Mouse (Mus musculus) heart, postnatal 25 days (tissue): ENCODE measurements around the gene Pex6. TPM values are rescaled to one million over a fixed set of nuclear protein-coding genes. Genes with fewer than 3 reads are reported as not detected.
A peak's percentile ranks its signal among the peaks of the same experiment; 100 is the strongest.

Experiments used
- DNase-seq: peaks from one replicate; pipeline ENCODE4 v3.0.0; 2022; ENCODE audit warnings: low spot score
- intact Hi-C: fragments of 180-260 bp; cut with DNase I; formaldehyde crosslinking; loops from one replicate; pipeline ENCODE4 v1.15.1; 2025
- total RNA-seq, 2 experiments: library from RNA; stranded (reverse); gene quantifications; 2 replicates each; pipeline ENCODE4 v1.2.3; 2021

Pex6 gene
- total RNA-seq, 2 experiments from 2014 or later, result 29.9 to 32.2 TPM

GRCm38 (mm10) chr17:46699245-46699644, 12.0 kb upstream of the Pex6 start:
- intact Hi-C loops, result no loop called here
- DNase-seq, result no peak

- intact Hi-C loops, result no loop called here
- DNase-seq, result no peak
Observed at GRCm38 (mm10) chr17:46699912-46700311, 11.4 kb upstream of the Pex6 start.

DNA sequence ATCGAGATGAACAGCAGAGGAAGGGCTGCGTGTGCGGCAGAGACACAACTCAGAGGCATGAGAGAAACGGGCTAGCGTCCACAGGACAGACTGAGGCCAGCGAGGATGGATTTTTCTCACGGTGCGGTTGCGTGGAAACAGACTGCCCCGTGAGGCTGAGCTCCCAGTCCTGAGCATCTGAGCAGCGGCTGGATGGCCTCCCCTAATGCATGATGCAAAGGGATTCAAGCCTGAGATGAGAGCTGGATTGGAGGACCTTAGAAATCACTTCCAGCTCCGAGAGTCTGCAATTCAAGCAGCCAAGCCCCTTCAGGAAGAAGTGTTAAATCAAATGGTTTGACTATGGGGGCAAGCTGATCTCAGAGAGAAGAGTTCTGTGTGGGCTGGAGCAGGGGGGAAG, 9.8 kb upstream of the Pex6 start:
- no peak for DNase-seq
- intact Hi-C loops, result no loop called here

- DNase-seq, result no peak
- intact Hi-C loops, result loop anchor here (2.0 kb wide), 1 partner anchor 17 kb away; no protein-coding TSS in a partner anchor
Observed at GRCm38 (mm10) chr17:46702100-46702499, 9.2 kb upstream of the Pex6 start.

DNA sequence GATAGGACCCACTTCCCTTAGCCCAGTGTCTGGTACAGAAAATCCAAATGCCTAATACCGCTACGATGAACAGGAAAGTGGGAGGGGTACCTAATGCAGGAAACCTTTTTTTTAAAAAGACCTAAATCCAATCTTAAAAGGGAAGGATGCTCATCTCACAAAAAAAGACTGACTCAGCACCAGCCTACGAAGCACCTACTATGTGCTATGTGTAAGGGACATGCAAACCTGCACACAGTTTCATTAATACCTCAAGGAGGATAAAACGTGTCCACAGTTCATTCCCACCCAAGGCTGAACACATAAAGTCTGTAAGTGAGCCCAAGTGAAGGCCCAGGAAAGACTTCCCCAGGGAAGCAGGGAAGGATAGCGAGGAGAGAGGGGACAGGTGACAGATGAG, 8.8 kb upstream of the Pex6 start:
- intact Hi-C loops, result loop anchor here (2.0 kb wide), 1 partner anchor 18 kb away; no protein-coding TSS in a partner anchor
- DNase-seq, result no peak

DNA sequence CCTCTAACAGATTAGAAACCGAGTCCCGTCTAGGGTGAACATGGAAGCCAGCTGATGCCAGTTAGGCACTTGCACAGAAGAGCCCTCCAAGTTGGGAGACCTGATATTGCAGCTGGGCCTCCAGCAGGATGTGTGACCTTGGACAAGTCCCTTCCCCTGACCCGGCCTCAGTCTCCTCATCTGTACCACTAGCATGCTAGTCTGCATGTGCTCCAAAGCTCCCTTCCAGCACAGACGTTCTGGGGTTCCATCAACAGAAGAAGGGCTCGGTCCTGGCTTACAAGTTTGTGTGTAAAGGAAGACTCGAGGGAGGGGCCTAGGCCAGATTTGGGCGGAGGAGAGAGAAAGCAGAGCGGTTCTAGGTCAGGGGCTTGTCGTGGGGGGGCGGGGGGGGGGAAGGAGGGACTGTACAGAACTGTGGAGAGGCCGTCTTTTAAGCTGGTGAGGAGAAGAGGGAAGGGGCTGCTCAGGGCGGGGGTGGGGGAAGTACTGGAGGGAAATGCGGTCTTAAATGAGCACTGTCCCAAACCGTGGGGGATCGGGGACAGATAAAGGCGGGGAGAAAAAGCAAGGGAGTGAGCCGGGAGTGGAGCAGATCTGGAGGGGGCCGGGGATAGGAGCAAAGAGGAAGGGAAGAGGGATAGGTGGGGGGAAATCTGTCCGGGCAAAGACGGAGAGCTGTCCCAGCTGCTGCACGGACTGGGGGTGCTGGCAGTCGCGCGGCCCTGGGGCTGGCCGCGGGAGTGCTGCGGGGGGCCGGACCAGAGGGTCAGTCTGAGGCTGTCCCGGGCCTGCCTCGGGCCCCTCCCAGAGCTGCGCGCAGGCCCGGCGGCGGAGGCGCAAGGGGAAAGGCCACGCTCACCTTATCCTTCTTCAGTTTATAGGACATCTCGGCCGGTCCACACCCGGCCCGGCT, 7.0 kb upstream of the Pex6 start:
- DNase-seq, result no peak
- intact Hi-C loops, result loop anchor here (2.0 kb wide), 1 partner anchor 19 kb away; no protein-coding TSS in a partner anchor

GRCm38 (mm10) chr17:46704887-46705835, 6.1 kb upstream of the Pex6 start, which contains the start of gene Ppp2r5d:
TSS of gene Ppp2r5d (minus strand) at chr17:46705111.
- peak; percentile 96 for DNase-seq
- intact Hi-C loops, result loop anchor here (5.0 kb wide), 1 partner anchor 148 kb away; the partner anchor contains the start of gene Srf

- intact Hi-C loops, result loop anchor here (5.0 kb wide), 1 partner anchor 149 kb away; the partner anchor contains the start of gene Srf
- no peak for DNase-seq
Observed at GRCm38 (mm10) chr17:46706375-46707089, 4.7 kb upstream of the Pex6 start.

DNA sequence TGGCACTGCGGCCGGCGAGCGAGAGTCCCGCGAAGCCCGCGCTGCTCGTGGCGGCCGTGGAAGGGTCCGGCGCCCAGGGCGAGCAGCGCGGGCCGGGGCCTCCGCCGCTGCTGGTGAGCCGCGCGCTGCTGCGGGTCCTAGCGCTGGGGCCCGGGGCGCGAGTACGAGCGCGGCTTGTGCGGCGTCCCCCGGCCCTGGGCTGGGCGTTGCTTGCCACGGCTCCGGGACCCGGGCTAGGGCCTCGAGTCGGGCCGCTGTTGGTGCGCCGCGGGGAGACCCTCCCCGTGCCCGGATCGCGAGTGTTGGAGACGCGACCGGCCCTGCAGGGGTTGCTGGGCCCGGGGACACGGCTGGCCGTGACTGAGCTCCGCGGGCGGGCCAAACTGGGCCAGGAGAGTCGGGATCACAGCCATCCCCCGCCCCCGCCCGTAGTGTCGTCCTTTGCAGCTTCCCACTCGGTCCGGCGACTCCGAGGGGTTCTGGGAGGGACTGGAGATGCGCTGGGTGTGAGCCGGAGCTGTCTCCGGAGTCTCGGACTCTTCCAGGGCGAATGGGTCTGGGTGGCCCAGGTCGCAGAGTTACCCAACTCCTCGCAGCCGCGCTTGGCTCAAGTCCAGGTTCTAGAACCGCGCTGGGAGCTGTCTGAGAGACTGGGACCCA, 479 bp downstream of the Pex6 start:
- intact Hi-C loops, result loop anchor here (2.0 to 5.0 kb wide), 2 partner anchors 65 to 184 kb away; partner anchors contain the start of genes Klc4 and Mrpl2
- DNase-seq, result no peak

- intact Hi-C loops, result loop anchor here (2.0 to 5.0 kb wide), 2 partner anchors 66 to 185 kb away; partner anchors contain the start of genes Klc4 and Mrpl2
- no peak for DNase-seq
Observed at GRCm38 (mm10) chr17:46712442-46712841, 1.2 kb downstream of the Pex6 start.

- DNase-seq, result no peak
- intact Hi-C loops, result loop anchor here (2.0 to 5.0 kb wide), 3 partner anchors 33 to 187 kb away; partner anchors contain the start of genes Klc4, Klhdc3 and Mrpl2
Observed at GRCm38 (mm10) chr17:46713849-46714248, 2.6 kb downstream of the Pex6 start.

DNA sequence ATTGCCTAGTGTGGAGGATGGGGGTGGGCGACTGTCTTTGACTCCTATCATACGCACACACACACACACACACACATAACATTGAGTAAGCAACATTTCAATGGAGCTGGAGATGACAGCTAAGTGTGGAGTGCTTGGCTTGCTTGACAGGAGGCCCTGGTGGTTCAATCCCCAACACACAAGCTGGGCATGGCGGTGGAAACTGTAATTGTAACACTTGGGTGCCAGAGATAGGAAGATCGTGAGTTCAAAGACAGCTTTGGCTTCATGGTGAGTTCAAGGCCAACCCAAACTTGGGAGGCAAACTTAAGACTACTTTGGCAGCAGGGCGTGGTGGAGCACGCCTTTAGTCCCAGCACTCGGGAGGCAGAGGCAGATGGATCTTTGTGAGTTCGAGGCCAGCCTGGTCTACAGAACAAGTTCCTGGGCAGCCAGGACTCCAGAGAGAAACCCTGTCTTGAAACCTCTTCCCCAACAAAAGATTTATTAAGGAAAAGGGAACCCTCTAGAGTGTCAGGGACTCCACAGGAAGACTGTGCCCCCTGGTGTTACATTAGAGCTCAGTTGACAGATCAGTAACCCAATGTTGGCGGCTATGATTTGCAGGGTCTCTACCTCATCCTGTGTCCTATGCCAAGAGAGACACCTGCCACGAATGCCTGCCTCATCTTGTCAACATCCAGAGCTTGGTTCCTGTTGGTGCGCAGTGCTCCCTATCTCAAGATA, 3.7 kb downstream of the Pex6 start:
- DNase-seq, result no peak

GRCm38 (mm10) chr17:46721077-46721476, 9.8 kb downstream of the Pex6 start:
- intact Hi-C loops, result no loop called here

More for the DNA sequence above, 3.7 kb downstream of the Pex6 start:
- intact Hi-C loops, result loop anchor here (2.0 to 5.0 kb wide), 2 partner anchors 34 to 188 kb away; partner anchors contain the start of gene Klhdc3

DNA sequence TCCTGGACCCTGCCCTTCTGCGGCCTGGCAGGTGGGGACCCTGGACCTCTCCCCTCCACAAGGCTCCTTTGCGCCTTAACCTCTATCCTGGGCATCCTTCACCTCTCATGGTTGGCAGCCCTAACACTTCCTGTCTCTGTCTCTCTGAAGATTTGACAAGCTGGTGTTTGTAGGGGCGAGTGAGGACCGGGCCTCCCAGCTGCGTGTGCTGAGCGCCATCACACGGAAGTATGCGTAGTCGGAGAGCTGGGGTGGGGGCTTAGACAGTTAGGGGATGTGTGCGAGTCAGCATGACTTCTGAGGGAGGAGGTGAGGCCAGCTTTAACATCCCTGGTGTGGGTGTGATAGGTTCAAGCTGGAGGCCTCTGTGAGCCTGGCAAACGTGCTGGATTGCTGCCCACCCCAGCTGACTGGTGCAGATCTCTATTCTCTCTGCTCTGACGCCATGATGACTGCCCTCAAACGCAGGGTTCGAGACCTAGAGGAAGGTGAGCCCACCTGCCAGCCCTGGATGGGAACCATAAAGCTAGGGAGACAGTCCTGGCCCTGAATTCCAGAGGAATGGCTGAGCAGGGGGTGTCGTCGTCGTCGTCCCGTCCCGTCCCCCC, 13.3 kb downstream of the Pex6 start:
- DNase-seq, result no peak
- intact Hi-C loops, result no loop called here

More at GRCm38 (mm10) chr17:46721077-46721476, 9.8 kb downstream of the Pex6 start:
- DNase-seq, result no peak

- DNase-seq, result no peak
- intact Hi-C loops, result no loop called here
Observed at GRCm38 (mm10) chr17:46725273-46725672, 14.0 kb downstream of the Pex6 start.

GRCm38 (mm10) chr17:46725731-46726645, 14.7 kb downstream of the Pex6 start:
- no peak for DNase-seq
- intact Hi-C loops, result no loop called here
